Mouse (Mus musculus) layer of hippocampus, adult 9-10 months (tissue): ENCODE measurements around the gene Rsrc1.

Experiments used
- DNase-seq: peaks from one replicate; pipeline ENCODE4 v3.0.0; 2022; ENCODE audit warnings: low spot score

Gene Rsrc1

GRCm38 (mm10) chr3:67280247-67280646 is 299.1 kb downstream of the Rsrc1 start:
- DNase-seq, result no peak

- DNase-seq, result no peak
These were observed 302.8 kb downstream of the Rsrc1 start for GRCm38 (mm10) chr3:67284039-67284438.

GRCm38 (mm10) chr3:67284848-67285247 is 303.7 kb downstream of the Rsrc1 start:
- no peak for DNase-seq

- no peak for DNase-seq
These were observed 307.5 kb downstream of the Rsrc1 start for GRCm38 (mm10) chr3:67288664-67289063.

GRCm38 (mm10) chr3:67289482-67289881 is 308.3 kb downstream of the Rsrc1 start:
- DNase-seq, result no peak

GRCm38 (mm10) chr3:67308725-67309124 is 327.5 kb downstream of the Rsrc1 start:
- no peak for DNase-seq

- no peak for DNase-seq
These were observed 328.6 kb downstream of the Rsrc1 start for GRCm38 (mm10) chr3:67309644-67310311.

- no peak for DNase-seq
These were observed 330.2 kb downstream of the Rsrc1 start for GRCm38 (mm10) chr3:67311436-67311835.

- DNase-seq, result no peak
These were observed 341.2 kb downstream of the Rsrc1 start for GRCm38 (mm10) chr3:67322422-67322821.

GRCm38 (mm10) chr3:67339558-67339957 is 358.4 kb downstream of the Rsrc1 start:
- no peak for DNase-seq

GRCm38 (mm10) chr3:67340921-67341320 is 359.7 kb downstream of the Rsrc1 start:
- DNase-seq, result no peak

- no peak for DNase-seq
These were observed 361.9 kb downstream of the Rsrc1 start for GRCm38 (mm10) chr3:67343004-67343662.

- DNase-seq, result peak; percentile 27
These were observed 363.4 kb downstream of the Rsrc1 start for GRCm38 (mm10) chr3:67344599-67344998.

GRCm38 (mm10) chr3:67346674-67347073 is 365.5 kb downstream of the Rsrc1 start:
- no peak for DNase-seq

- DNase-seq, result no peak
These were observed 370.4 kb downstream of the Rsrc1 start for GRCm38 (mm10) chr3:67351406-67352127.

- DNase-seq, result peak; percentile 30
These were observed 371.1 kb downstream of the Rsrc1 start for GRCm38 (mm10) chr3:67352128-67352762.

- DNase-seq, result no peak
These were observed 371.6 kb downstream of the Rsrc1 start for GRCm38 (mm10) chr3:67352763-67353149.

GRCm38 (mm10) chr3:67358376-67358775 is 377.2 kb downstream of the Rsrc1 start:
- no peak for DNase-seq

GRCm38 (mm10) chr3:67366087-67366892 is 385.1 kb downstream of the Rsrc1 start:
- no peak for DNase-seq

- DNase-seq, result no peak
These were observed 386.3 kb downstream of the Rsrc1 start for GRCm38 (mm10) chr3:67367481-67367880.

- DNase-seq, result no peak
These were observed 388.4 kb downstream of the Rsrc1 start for GRCm38 (mm10) chr3:67369407-67370079.
